Mouse (Mus musculus): ENCODE data around the gene Tle2. TPM values are rescaled to one million over a fixed set of nuclear protein-coding genes. Genes with fewer than 3 reads are reported as not detected.

Tle2 gene
- polyA plus RNA-seq (2017; shearing (Covaris generic)): 1 to 10 TPM; 2.8 to 5.1 TPM

GRCm38 (mm10) chr10:81574081-81575056, at the start of gene Tle2:
Tle2 (plus strand) TSS chr10:81574561.

GRCm38 (mm10) chr10:81545161-81545747, 29.1 kb upstream of the Tle2 start, which contains the start of gene Gna11:
Gna11 (minus strand) TSS chr10:81545190.

GRCm38 (mm10) chr10:81559163-81559626, 15.2 kb upstream of the Tle2 start, which contains the start of gene Aes:
Aes (plus strand) TSS chr10:81559488.

GRCm38 (mm10) chr10:81600738-81601203, 26.4 kb downstream of the Tle2 start, which contains the start of gene Tle6:
Tle6 (minus strand) TSS chr10:81601073.

GRCm38 (mm10) chr10:81605974-81606751, 31.8 kb downstream of the Tle2 start, which contains the start of gene BC025920:
BC025920 (plus strand) TSS chr10:81606270.

GRCm38 (mm10) chr10:81626994-81627835, 52.9 kb downstream of the Tle2 start, which contains the start of gene Sirt6:
Sirt6 (minus strand) TSS chr10:81627797.

GRCm38 (mm10) chr10:81628390-81628789, 54.0 kb downstream of the Tle2 start, which contains the start of gene Ankrd24:
Ankrd24 (plus strand) TSS chr10:81628540.

Other genes with a start within 250 kb of the Tle2 start
- gene Tbxa2r, start 245.8 kb upstream of the Tle2 start, polyA plus RNA-seq (2017; shearing (Covaris generic)): 10 to 100 TPM; 63.1 to 66.4 TPM
- gene Gipc3, start 231.3 kb upstream of the Tle2 start, polyA plus RNA-seq (2017; shearing (Covaris generic)): under 1 TPM in 1 of 2 experiments, not detected in 1; 0.49 TPM
- 10 to 100 TPM; 35.3 to 47.8 TPM for gene Hmg20b, start 224.1 kb upstream of the Tle2 start, polyA plus RNA-seq (2017; shearing (Covaris generic))
- gene Mfsd12, start 217.1 kb upstream of the Tle2 start, polyA plus RNA-seq (2017; shearing (Covaris generic)): 1 to 10 TPM; 4.9 to 7.1 TPM
- 1 to 10 TPM; 1.7 to 4.3 TPM for gene 4930404N11Rik, start 208.7 kb upstream of the Tle2 start, polyA plus RNA-seq (2017; shearing (Covaris generic))
- gene Fzr1, start 196.0 kb upstream of the Tle2 start, polyA plus RNA-seq (2017; shearing (Covaris generic)): 10 to 100 TPM; 62.2 to 65.0 TPM
- 10 to 100 TPM; 30.8 to 32.1 TPM for gene Dohh, start 190.1 kb upstream of the Tle2 start, polyA plus RNA-seq (2017; shearing (Covaris generic))
- 1 to 10 TPM; 2.6 to 5.0 TPM for gene Gm48551, start 190.1 kb upstream of the Tle2 start, polyA plus RNA-seq (2017; shearing (Covaris generic))
- 1 to 10 TPM in 1 of 2 experiments, under 1 TPM in 1; 0.57 to 1.1 TPM for gene Gm48552, start 185.6 kb upstream of the Tle2 start, polyA plus RNA-seq (2017; shearing (Covaris generic))
- 1 to 10 TPM in 1 of 2 experiments, not detected in 1; 5.5 TPM for gene Smim24, start 181.5 kb upstream of the Tle2 start, polyA plus RNA-seq (2017; shearing (Covaris generic))
- 10 to 100 TPM; 20.7 to 22.4 TPM for gene Nfic, start 118.9 kb upstream of the Tle2 start, polyA plus RNA-seq (2017; shearing (Covaris generic))
- gene Celf5, start 91.9 kb upstream of the Tle2 start, polyA plus RNA-seq (2017; shearing (Covaris generic)): under 1 TPM; 0.24 to 0.31 TPM
- 100 to 1,000 TPM in 1 of 2 experiments, 10 to 100 TPM in 1; 98.8 to 103 TPM for gene Ncln, start 78.2 kb upstream of the Tle2 start, polyA plus RNA-seq (2017; shearing (Covaris generic))
- gene S1pr4, start 74.4 kb upstream of the Tle2 start, polyA plus RNA-seq (2017; shearing (Covaris generic)): 10 to 100 TPM; 59.0 to 73.6 TPM
- 10 to 100 TPM; 29.0 to 32.4 TPM for gene Gna15, start 50.3 kb upstream of the Tle2 start, polyA plus RNA-seq (2017; shearing (Covaris generic))
- gene Gna11, start 29.4 kb upstream of the Tle2 start, polyA plus RNA-seq (2017; shearing (Covaris generic)): 10 to 100 TPM; 15.9 to 26.6 TPM
- gene Aes, start 15.1 kb upstream of the Tle2 start, polyA plus RNA-seq (2017; shearing (Covaris generic)): 1,000 to 10,000 TPM; 1,037 to 1,181 TPM
- gene Tle6, start 26.5 kb downstream of the Tle2 start, polyA plus RNA-seq (2017; shearing (Covaris generic)): 1 to 10 TPM in 1 of 2 experiments, not detected in 1; 2.2 TPM
- gene BC025920, start 31.7 kb downstream of the Tle2 start, polyA plus RNA-seq (2017; shearing (Covaris generic)): 1 to 10 TPM; 2.1 to 3.2 TPM
- 10 to 100 TPM; 12.8 to 18.1 TPM for gene Sirt6, start 53.2 kb downstream of the Tle2 start, polyA plus RNA-seq (2017; shearing (Covaris generic))
- gene Ankrd24, start 54.0 kb downstream of the Tle2 start, polyA plus RNA-seq (2017; shearing (Covaris generic)): 1 to 10 TPM; 2.6 to 4.3 TPM
- gene Gm10778, start 74.5 kb downstream of the Tle2 start, polyA plus RNA-seq (2017; shearing (Covaris generic)): 1 to 10 TPM; 7.6 to 9.3 TPM
- gene Zfp433, start 130.3 kb downstream of the Tle2 start, polyA plus RNA-seq (2017; shearing (Covaris generic)): 10 to 100 TPM; 22.9 to 26.1 TPM
- gene Gm3055, start 196.6 kb downstream of the Tle2 start, polyA plus RNA-seq (2017; shearing (Covaris generic)): 10 to 100 TPM; 11.2 to 13.5 TPM
- 1 to 10 TPM; 5.9 to 7.4 TPM for gene Gm4767, start 237.6 kb downstream of the Tle2 start, polyA plus RNA-seq (2017; shearing (Covaris generic))

Measured in inflammation-experienced regulatory T-cells (primary cell).